Mouse (Mus musculus) liver, postnatal 0 days (tissue): Measurements from ENCODE around the gene Timm8a2.

Experiments
- CTCF ChIP-seq: sonication (generic); IDR thresholded peaks from 2 replicates; pipeline ENCODE4 v1.5.1; 2016; ENCODE audit warnings: antibody characterized with exemption, low read depth
- EP300 ChIP-seq: IDR thresholded peaks from 2 replicates; pipeline ENCODE4 v1.6.1; 2016; ENCODE audit warnings: antibody characterized with exemption, low read depth, mild to moderate bottlenecking

GRCm38 (mm10) chr14:122029851-122030250 lies 4.6 kb upstream of the Timm8a2 start:
- no peak for TF ChIP-seq EP300
- TF ChIP-seq CTCF: no peak
